Mouse (Mus musculus) bone marrow, adult 2 months (tissue): ENCODE results near the gene Dusp27. TPM values are rescaled to one million over a fixed set of nuclear protein-coding genes. Genes with fewer than 3 reads are reported as not detected.
"Not testable (repeated sequence)": the region's sequence is repeated elsewhere in the genome, so short reads cannot be mapped to it uniquely, and the experiment has no call there.

ENCODE experiments used
- H3K27ac ChIP-seq: fragments of 200-500 bp; 2 replicates; pipeline ENCODE4 v1.5.1; 2012; ENCODE audit warnings: low read depth, mild to moderate bottlenecking, control low read depth, inconsistent platforms, low read length; ENCODE audit not compliant: control insufficient read depth, poor library complexity, insufficient read depth
- H3K4me1 ChIP-seq: fragments of 200-500 bp; 2 replicates; pipeline ENCODE4 v1.6.1; 2011; ENCODE audit warnings: low read length; ENCODE audit not compliant: control insufficient read depth, insufficient read depth
- H3K4me3 ChIP-seq: fragments of 200-500 bp; replicated peaks from 2 replicates; pipeline ENCODE3; 2011; ENCODE audit warnings: mild to moderate bottlenecking, low read depth, low read length, control low read depth; ENCODE audit not compliant: control insufficient read depth
- CTCF ChIP-seq: fragments of 200-500 bp; IDR thresholded peaks from 2 replicates; pipeline ENCODE4 v1.5.1; 2011; ENCODE audit warnings: low read length, control low read depth; ENCODE audit not compliant: control insufficient read depth, insufficient read depth
- POLR2A ChIP-seq: fragments of 200-500 bp; IDR thresholded peaks from 2 replicates; pipeline ENCODE4 v1.6.1; 2011; ENCODE audit warnings: low read depth, mild to moderate bottlenecking, control low read depth, low read length, borderline replicate concordance; ENCODE audit not compliant: control insufficient read depth
- WGBS: fragments of 180-500 bp; shearing (Covaris S2); methylation state at CpG from one replicate; pipeline ENCODE4 v1.1.7; 2018; 5-methylcytosine and 5-hydroxymethylcytosine counted together
- polyA plus RNA-seq: library from polyadenylated mRNA; stranded (reverse); fragments of >200 nt; gene quantifications from 2 replicates; pipeline ENCODE4 v1.2.4, GENCODE M21; 2011; ENCODE audit warnings: low replicate concordance; ENCODE audit not compliant: missing spikeins, insufficient read depth, insufficient read length

The Dusp27 gene
- polyA plus RNA-seq, 1 experiment, result 1.2 TPM

GRCm38 (mm10) chr1:166152034-166152433, 24.3 kb upstream of the Dusp27 start:
- no peak for TF ChIP-seq CTCF
- TF ChIP-seq POLR2A, result no peak
- H3K4me3 ChIP-seq, result no peak overlapping the region
- no peak overlapping the region for H3K27ac ChIP-seq
- no peaks in the 10 kb centered on the region for H3K4me1 ChIP-seq
- 87% methylated on average over 10 of the region's 10 CpGs for WGBS

GRCm38 (mm10) chr1:166151341-166151740, 23.6 kb upstream of the Dusp27 start:
- no peak overlapping the region for H3K27ac ChIP-seq
- H3K4me3 ChIP-seq, result no peak overlapping the region
- WGBS, result 65% methylated on average over 11 of the region's 11 CpGs
- TF ChIP-seq POLR2A (no peak), CTCF (no peak)
- no peaks in the 10 kb centered on the region for H3K4me1 ChIP-seq

- 46% methylated on average over 7 of the region's 7 CpGs for WGBS
Measured at GRCm38 (mm10) chr1:166150035-166150434, 22.3 kb upstream of the Dusp27 start.

GRCm38 (mm10) chr1:166149441-166149840, 21.7 kb upstream of the Dusp27 start:
- no peaks in the 10 kb centered on the region for H3K4me1 ChIP-seq
- TF ChIP-seq POLR2A (no peak), CTCF (no peak)
- no peak overlapping the region for H3K27ac ChIP-seq
- H3K4me3 ChIP-seq, result no peak overlapping the region
- 19% methylated on average over 4 of the region's 4 CpGs for WGBS

More at GRCm38 (mm10) chr1:166150035-166150434, 22.3 kb upstream of the Dusp27 start:
- no peak for TF ChIP-seq CTCF
- TF ChIP-seq POLR2A, result no peak
- Histone ChIP-seq H3K4me3 (no peak overlapping the region), H3K4me1 (no peaks in the 10 kb centered on the region), H3K27ac (no peak overlapping the region)

- Histone ChIP-seq H3K27ac (no peak overlapping the region), H3K4me3 (no peak overlapping the region), H3K4me1 (no peaks in the 10 kb centered on the region)
- TF ChIP-seq CTCF (no peak), POLR2A (no peak)
- 61% methylated on average over 3 of the region's 3 CpGs for WGBS
Measured at GRCm38 (mm10) chr1:166147657-166148056, 19.9 kb upstream of the Dusp27 start.

- 67% methylated on average over 11 of the region's 11 CpGs for WGBS
- Histone ChIP-seq H3K4me3 (no peak overlapping the region), H3K27ac (no peak overlapping the region), H3K4me1 (no peaks in the 10 kb centered on the region)
- TF ChIP-seq POLR2A (no peak), CTCF (no peak)
Measured at GRCm38 (mm10) chr1:166146626-166147025, 18.9 kb upstream of the Dusp27 start.

- no peak overlapping the region for H3K27ac ChIP-seq
- TF ChIP-seq CTCF, result no peak
- TF ChIP-seq POLR2A, result no peak
- peaks cover 4% of the 10 kb centered on the region for H3K4me1 ChIP-seq
- WGBS, result 74% methylated on average over 6 of the region's 6 CpGs
- H3K4me3 ChIP-seq, result no peak overlapping the region
Measured at GRCm38 (mm10) chr1:166142369-166142768, 14.6 kb upstream of the Dusp27 start.

GRCm38 (mm10) chr1:166141868-166142267, 14.1 kb upstream of the Dusp27 start:
- 93% methylated on average over 9 of the region's 9 CpGs for WGBS

GRCm38 (mm10) chr1:166139620-166140184, 12.0 kb upstream of the Dusp27 start:
- no peak overlapping the region for H3K27ac ChIP-seq
- peaks cover 4% of the 10 kb centered on the region for H3K4me1 ChIP-seq
- H3K4me3 ChIP-seq, result no peak overlapping the region
- WGBS, result 82% methylated on average over 4 of the region's 4 CpGs
- no peak for TF ChIP-seq CTCF
- no peak for TF ChIP-seq POLR2A

More at GRCm38 (mm10) chr1:166141868-166142267, 14.1 kb upstream of the Dusp27 start:
- not testable (repeated sequence) for H3K27ac ChIP-seq, H3K4me3 ChIP-seq, H3K4me1 ChIP-seq
